Mouse (Mus musculus) urinary bladder, postnatal 4 days (tissue): ENCODE data around the gene Serpinb1b.

Experiments
- DNase-seq, 2 experiments: peaks; one replicate each; pipeline ENCODE4 v3.0.0; 2021 to 2022; ENCODE audit warnings: low spot score in 2 of 2

The Serpinb1b gene

DNA sequence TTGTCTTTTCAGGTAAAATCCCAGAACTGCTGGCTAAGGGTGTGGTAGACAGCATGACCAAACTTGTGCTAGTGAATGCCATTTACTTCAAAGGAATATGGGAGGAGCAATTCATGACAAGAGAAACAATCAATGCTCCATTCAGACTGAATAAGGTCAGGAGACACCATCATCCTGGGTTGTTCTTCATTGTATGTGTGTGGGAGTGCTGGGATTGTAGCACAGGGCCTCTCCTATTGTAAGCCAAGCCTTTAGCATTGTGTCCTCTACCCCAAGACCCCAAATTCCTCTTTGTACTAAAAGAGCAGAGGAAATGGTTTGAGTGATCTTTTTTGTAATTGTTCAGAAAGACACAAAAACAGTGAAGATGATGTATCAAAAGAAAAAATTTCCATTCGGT, 12.9 kb downstream of the Serpinb1b start:
- DNase-seq, result no peak

DNA sequence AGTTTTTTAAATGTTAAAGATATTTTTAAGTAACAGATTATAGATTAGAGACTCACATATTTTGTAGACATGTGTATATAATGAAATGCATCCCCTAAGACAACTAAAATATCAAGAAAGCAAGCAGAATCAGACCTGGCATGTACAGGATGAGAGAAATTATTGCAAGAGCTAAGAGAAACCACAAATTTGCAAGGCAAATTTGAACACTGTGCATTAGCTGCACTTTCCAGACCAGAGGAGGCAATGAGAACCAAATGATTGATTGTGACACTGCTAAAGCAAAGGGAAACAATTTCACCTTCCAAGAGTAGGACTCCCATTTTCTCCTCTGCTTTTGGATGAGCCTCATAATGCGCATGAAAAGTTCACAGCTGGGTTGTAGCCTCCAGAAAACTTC, 17.2 kb downstream of the Serpinb1b start:
- DNase-seq, result no peak

DNA sequence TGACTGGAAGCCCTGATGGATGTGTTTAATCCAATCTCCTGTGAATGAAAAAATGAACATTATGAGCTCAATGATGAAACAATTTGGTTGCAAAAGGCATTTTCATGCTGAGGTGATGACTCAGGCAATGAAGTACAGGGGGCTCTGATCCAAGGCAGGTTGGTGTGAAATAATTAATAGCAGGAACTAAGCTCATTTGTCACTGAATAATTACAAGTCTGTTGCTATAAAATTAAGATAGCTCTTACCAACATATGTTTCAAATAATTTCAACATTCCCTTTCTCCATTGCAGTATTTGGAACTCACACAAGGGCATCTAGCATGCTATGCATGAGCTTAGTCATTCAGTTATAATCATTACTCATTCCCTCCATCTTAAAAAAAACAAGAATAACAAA, 27.3 kb downstream of the Serpinb1b start:
- DNase-seq, result no peak

DNA sequence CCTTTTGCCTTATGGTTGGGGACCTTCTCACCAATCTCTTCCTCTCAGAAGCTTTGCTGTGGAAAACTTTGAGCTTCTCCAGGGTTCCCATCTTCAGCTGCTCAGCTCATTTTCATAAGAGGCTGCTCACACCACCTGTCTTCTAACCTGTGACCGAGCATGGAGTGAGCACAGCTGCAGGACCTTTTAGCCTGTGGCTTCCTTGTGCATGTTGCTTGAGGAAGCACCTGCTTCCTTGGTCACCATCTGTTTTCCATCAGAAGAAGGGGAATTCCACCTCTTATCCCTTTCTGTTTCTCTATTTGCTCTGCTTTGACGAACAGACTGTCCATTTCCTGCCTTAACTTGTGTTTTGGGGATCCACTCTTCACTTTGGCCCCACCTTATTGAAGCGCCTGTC, 34.7 kb downstream of the Serpinb1b start:
- DNase-seq, result no peak

DNA sequence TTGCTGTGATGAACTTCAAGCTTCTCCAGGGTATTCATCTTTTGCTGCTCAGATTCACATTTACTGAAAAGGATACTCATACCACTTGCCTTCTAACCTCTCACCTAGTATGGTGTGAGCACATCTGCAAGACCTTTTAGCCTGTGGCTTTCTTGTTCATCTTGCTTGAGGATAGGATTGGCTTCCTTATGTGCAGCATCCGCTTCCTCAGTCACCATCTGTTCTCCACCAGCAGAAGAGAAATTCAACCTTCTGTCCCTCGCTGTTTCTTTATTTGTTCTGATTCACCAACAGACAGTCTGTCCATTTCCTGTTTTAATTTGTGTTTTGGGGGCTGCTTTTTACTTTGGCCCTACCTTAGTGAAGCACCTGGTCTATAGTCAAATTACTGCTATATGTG, 59.3 kb downstream of the Serpinb1b start:
- DNase-seq, result no peak

DNA sequence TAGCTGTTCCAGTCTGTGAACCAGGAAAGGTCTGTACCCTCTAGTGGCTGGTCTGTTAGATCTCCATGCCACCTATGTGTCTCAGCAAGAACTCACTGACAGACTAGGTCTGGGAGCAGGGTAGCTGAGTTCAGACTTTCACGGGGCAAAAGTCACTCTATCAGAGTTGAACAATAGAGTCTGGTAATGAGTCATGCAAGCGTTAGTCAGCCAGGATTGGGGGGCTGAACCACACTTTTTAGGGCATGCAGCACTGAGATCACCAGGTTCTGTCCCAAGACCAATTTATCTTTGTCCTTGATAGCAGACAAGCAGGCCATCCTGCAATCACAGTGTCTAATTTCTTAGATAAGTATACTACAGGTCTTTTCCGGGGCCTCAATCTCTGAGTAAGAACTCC, 63.1 kb downstream of the Serpinb1b start:
- DNase-seq, result no peak
